Mouse (Mus musculus) midbrain, embryonic 11.5 days (tissue): ENCODE measurements at regions not wholly inside any gene's neighbourhood (a gene's known extent, or its start where the extent isn't known, plus 50 kb on each side); places are given as distances from the start of the nearest gene placed in this dataset.

Experiments used
- ATAC-seq: fragments of 200-750 bp; cut with Nextera tagmentation; 2 replicates; pipeline ENCODE4 v1.8.0; 2017; ENCODE audit warnings: moderate TSS enrichment, moderate library complexity; ENCODE audit not compliant: low FRiP score
- DNase-seq: peaks from one replicate; pipeline ENCODE4 v3.0.0; 2015; ENCODE audit warnings: low spot score; ENCODE audit errors: missing footprints
- H3K27ac ChIP-seq: fragments of 300-500 bp; sonication (generic); 2 replicates; pipeline ENCODE4 v1.5.1; 2014; ENCODE audit warnings: low read depth, low read length
- H3K27me3 ChIP-seq: fragments of 300-500 bp; sonication (generic); 2 replicates; pipeline ENCODE4 v1.6.1; 2014; ENCODE audit warnings: mild to moderate bottlenecking, low read length, moderate library complexity, mixed read lengths; ENCODE audit not compliant: control insufficient read depth, insufficient read depth
- H3K36me3 ChIP-seq: fragments of 300-500 bp; sonication (generic); 2 replicates; pipeline ENCODE4 v1.6.1; 2014; ENCODE audit warnings: mild to moderate bottlenecking, low read length, moderate library complexity, mixed read lengths; ENCODE audit not compliant: control insufficient read depth, insufficient read depth
- H3K4me1 ChIP-seq: fragments of 300-500 bp; sonication (generic); 2 replicates; pipeline ENCODE4 v1.6.1; 2014; ENCODE audit warnings: low read length; ENCODE audit not compliant: control insufficient read depth, insufficient read depth
- H3K4me2 ChIP-seq: fragments of 300-500 bp; sonication (generic); 2 replicates; pipeline ENCODE4 v1.6.1; 2014; ENCODE audit warnings: mild to moderate bottlenecking, moderate library complexity
- H3K4me3 ChIP-seq: fragments of 300-500 bp; sonication (generic); 2 replicates; pipeline ENCODE4 v1.5.1; 2014; ENCODE audit warnings: low read depth, low read length
- H3K9ac ChIP-seq: fragments of 300-500 bp; sonication (generic); 2 replicates; pipeline ENCODE4 v1.6.1; 2014; ENCODE audit warnings: low read length
- H3K9me3 ChIP-seq: fragments of 300-500 bp; sonication (generic); 2 replicates; pipeline ENCODE4 v1.6.1; 2016; ENCODE audit warnings: low read length; ENCODE audit not compliant: control insufficient read depth
- WGBS: fragments of 180-500 bp; shearing (Covaris S2); extraction: QIAGEN DNeasy Blood & Tissue Kit; methylation state at CpG from one replicate; pipeline ENCODE4 v1.1.7; 2014; 5-methylcytosine and 5-hydroxymethylcytosine counted together

- no peak overlapping the region for H3K4me2 ChIP-seq
- WGBS = 35% methylated on average over 7 of the region's 7 CpGs
- no peaks in the 10 kb centered on the region for H3K36me3 ChIP-seq
- H3K27ac ChIP-seq = no peak overlapping the region
- no peak overlapping the region for H3K4me3 ChIP-seq
- H3K9ac ChIP-seq = no peak overlapping the region
- H3K4me1 ChIP-seq = peaks cover 3% of the 10 kb centered on the region
- no peaks in the 10 kb centered on the region for H3K9me3 ChIP-seq
- DNase-seq (no peak), ATAC-seq (peak; percentile 69; the same call in 1 of the 2 replicates)
- H3K27me3 ChIP-seq = no peaks in the 10 kb centered on the region
Observed at GRCm38 (mm10) chr1:168549807-168550435, 117.9 kb upstream of the Pbx1 start.

GRCm38 (mm10) chr1:168546156-168546555 lies 114.1 kb upstream of the Pbx1 start:
- H3K9ac ChIP-seq = no peak overlapping the region
- no peak overlapping the region for H3K4me3 ChIP-seq
- no peak for ATAC-seq
- peaks cover 3% of the 10 kb centered on the region for H3K4me1 ChIP-seq
- no peaks in the 10 kb centered on the region for H3K36me3 ChIP-seq
- H3K4me2 ChIP-seq = no peak overlapping the region
- DNase-seq = no peak
- H3K9me3 ChIP-seq = no peaks in the 10 kb centered on the region
- 93% methylated on average over 3 of the region's 3 CpGs for WGBS
- H3K27me3 ChIP-seq = no peaks in the 10 kb centered on the region
- no peak overlapping the region for H3K27ac ChIP-seq

GRCm38 (mm10) chr1:168545072-168545780 lies 113.2 kb upstream of the Pbx1 start:
- Histone ChIP-seq H3K4me3 (no peak overlapping the region), H3K36me3 (no peaks in the 10 kb centered on the region), H3K27ac (no peak overlapping the region), H3K9ac (no peak overlapping the region), H3K4me2 (no peak overlapping the region), H3K4me1 (peaks cover 3% of the 10 kb centered on the region), H3K27me3 (no peaks in the 10 kb centered on the region), H3K9me3 (no peaks in the 10 kb centered on the region)
- no peak for ATAC-seq
- 84% methylated on average over 7 of the region's 7 CpGs for WGBS
- DNase-seq = no peak

- no peaks in the 10 kb centered on the region for H3K27me3 ChIP-seq
- no peak overlapping the region for H3K4me3 ChIP-seq
- H3K27ac ChIP-seq = no peak overlapping the region
- DNase-seq = no peak
- no peaks in the 10 kb centered on the region for H3K36me3 ChIP-seq
- H3K9ac ChIP-seq = no peak overlapping the region
- H3K9me3 ChIP-seq = no peaks in the 10 kb centered on the region
- no peak for ATAC-seq
- no peaks in the 10 kb centered on the region for H3K4me1 ChIP-seq
- no peak overlapping the region for H3K4me2 ChIP-seq
- 94% methylated on average over 2 of the region's 2 CpGs for WGBS
Observed at GRCm38 (mm10) chr1:168541231-168541630, 109.2 kb upstream of the Pbx1 start.

- WGBS = 92% methylated on average over 6 of the region's 6 CpGs
- no peak overlapping the region for H3K4me3 ChIP-seq
- H3K4me1 ChIP-seq = no peaks in the 10 kb centered on the region
- ATAC-seq (no peak), DNase-seq (no peak)
- H3K27ac ChIP-seq = no peak overlapping the region
- no peak overlapping the region for H3K9ac ChIP-seq
- no peak overlapping the region for H3K4me2 ChIP-seq
- H3K9me3 ChIP-seq = no peaks in the 10 kb centered on the region
- no peaks in the 10 kb centered on the region for H3K27me3 ChIP-seq
- no peaks in the 10 kb centered on the region for H3K36me3 ChIP-seq
Observed at GRCm38 (mm10) chr1:168518087-168518486, 86.0 kb upstream of the Pbx1 start.

GRCm38 (mm10) chr1:168506326-168506725 lies 74.3 kb upstream of the Pbx1 start:
- no peak for DNase-seq
- ATAC-seq = no peak
- Histone ChIP-seq H3K4me1 (peaks cover 2% of the 10 kb centered on the region; the same call in 1 of the 2 replicates), H3K4me2 (no peak overlapping the region), H3K36me3 (no peaks in the 10 kb centered on the region), H3K9ac (no peak overlapping the region), H3K27me3 (no peaks in the 10 kb centered on the region), H3K27ac (no peak overlapping the region), H3K4me3 (no peak overlapping the region), H3K9me3 (no peaks in the 10 kb centered on the region)
- 93% methylated on average over 1 of the region's 1 CpGs for WGBS

GRCm38 (mm10) chr1:168504773-168505172 lies 72.7 kb upstream of the Pbx1 start:
- H3K9ac ChIP-seq = no peak overlapping the region
- no peaks in the 10 kb centered on the region for H3K36me3 ChIP-seq
- no peak overlapping the region for H3K27ac ChIP-seq
- H3K4me2 ChIP-seq = no peak overlapping the region
- ATAC-seq = no peak
- no peaks in the 10 kb centered on the region for H3K9me3 ChIP-seq
- WGBS = 87% methylated on average over 9 of the region's 9 CpGs
- no peak for DNase-seq
- H3K27me3 ChIP-seq = no peaks in the 10 kb centered on the region
- H3K4me1 ChIP-seq = peaks cover 2% of the 10 kb centered on the region; the same call in 1 of the 2 replicates
- H3K4me3 ChIP-seq = no peak overlapping the region

GRCm38 (mm10) chr1:168502266-168502665 lies 70.2 kb upstream of the Pbx1 start:
- Histone ChIP-seq H3K27ac (no peak overlapping the region), H3K9me3 (no peaks in the 10 kb centered on the region), H3K4me3 (no peak overlapping the region), H3K9ac (no peak overlapping the region), H3K4me1 (peaks cover 2% of the 10 kb centered on the region; the same call in 1 of the 2 replicates), H3K4me2 (no peak overlapping the region), H3K36me3 (no peaks in the 10 kb centered on the region), H3K27me3 (no peaks in the 10 kb centered on the region)
- WGBS = 54% methylated on average over 7 of the region's 7 CpGs
- DNase-seq (no peak), ATAC-seq (no peak)

- DNase-seq (peak; percentile 57), ATAC-seq (no peak)
- WGBS = 47% methylated on average over 4 of the region's 4 CpGs
- Histone ChIP-seq H3K9me3 (no peaks in the 10 kb centered on the region), H3K27ac (no peak overlapping the region), H3K9ac (no peak overlapping the region), H3K36me3 (no peaks in the 10 kb centered on the region), H3K27me3 (no peaks in the 10 kb centered on the region), H3K4me3 (no peak overlapping the region), H3K4me2 (no peak overlapping the region), H3K4me1 (peaks cover 2% of the 10 kb centered on the region; the same call in 1 of the 2 replicates)
Observed at GRCm38 (mm10) chr1:168501375-168502169, 69.5 kb upstream of the Pbx1 start.
